Mouse (Mus musculus): ENCODE data around the gene Klhdc4.

Klhdc4 gene

DNA sequence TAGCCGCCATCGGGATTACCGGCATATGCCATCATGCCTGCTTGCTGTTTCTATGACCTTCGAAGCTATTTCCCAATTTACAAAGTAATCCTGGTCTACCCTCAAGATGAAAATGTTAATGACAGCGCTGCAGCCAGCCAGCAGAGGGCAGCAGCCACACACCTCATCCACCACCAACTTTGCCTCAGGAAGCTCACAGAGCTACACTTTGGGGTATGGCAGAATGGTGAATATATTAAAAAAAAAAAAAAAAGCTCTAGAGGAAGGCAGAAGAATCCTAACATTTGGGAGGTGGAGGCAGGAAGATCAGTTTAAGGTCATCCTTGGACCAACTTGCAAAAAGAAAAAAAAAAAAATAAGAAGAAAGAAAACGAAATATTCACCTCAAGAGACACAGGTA is 20.6 kb upstream of the Klhdc4 start:
- DNase-seq (ENCODE audit: low read depth, low spot score): peak; percentile 93

DNA sequence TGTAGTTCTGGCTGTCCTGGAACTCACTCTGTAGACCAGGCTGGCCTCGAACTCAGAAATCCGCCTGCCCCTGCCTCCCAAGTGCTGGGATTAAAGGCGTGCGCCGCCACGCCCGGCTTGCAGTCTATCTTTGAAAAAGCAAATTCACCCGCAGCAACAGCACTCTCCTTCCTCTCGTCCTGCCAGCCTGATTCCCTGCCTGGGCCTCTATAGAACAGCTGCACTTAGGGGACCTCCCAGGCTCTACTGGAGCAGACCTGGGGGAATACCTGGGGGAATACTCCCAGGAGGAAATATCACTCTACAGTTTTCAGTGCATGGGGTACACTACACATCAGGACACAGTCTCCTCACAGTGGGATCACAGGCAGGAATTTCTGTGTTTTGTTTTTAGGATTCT is 19.9 kb upstream of the Klhdc4 start:
- DNase-seq (ENCODE audit: low read depth, low spot score): no peak

DNA sequence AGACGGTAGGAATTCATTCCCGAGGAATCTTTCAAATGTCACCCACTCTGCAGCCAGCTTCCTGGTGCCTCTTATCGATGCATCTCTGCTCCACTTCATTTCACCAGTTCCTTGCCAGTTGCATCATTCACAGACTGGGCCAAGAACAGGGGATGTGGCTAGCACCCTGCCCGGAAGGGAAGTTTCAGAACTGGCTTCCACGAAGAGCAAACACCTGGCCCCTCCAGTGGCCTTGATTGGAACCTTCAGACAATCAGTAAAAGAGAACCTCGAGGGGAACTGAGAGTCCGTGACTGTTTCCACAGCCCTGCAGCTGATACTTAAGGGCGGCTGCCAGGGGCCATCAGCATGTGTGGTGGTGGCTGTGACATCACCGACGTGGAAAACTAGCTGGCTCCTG is 19.1 kb upstream of the Klhdc4 start:
- no peak for DNase-seq (ENCODE audit: low read depth, low spot score)

DNA sequence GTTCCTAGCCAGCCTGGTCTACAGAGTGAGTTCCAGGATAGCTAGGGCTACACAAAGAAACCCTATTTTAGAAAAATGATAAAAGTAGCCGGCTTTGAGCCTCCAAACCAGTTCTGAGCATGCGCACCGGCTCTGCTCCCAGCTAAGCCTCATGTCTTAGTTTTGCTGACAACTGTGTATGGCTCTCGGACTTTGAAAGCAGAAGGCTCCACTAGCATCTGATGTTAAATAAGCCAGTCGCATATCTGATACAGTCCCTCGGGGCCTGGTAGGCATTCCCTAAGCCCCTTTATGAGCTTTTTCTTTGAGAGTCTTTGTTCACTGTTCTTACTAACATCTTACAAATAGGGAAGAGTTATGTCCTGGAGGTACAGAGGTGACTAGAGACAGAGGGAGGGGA is 18.6 kb upstream of the Klhdc4 start:
- DNase-seq (ENCODE audit: low read depth, low spot score): no peak

DNA sequence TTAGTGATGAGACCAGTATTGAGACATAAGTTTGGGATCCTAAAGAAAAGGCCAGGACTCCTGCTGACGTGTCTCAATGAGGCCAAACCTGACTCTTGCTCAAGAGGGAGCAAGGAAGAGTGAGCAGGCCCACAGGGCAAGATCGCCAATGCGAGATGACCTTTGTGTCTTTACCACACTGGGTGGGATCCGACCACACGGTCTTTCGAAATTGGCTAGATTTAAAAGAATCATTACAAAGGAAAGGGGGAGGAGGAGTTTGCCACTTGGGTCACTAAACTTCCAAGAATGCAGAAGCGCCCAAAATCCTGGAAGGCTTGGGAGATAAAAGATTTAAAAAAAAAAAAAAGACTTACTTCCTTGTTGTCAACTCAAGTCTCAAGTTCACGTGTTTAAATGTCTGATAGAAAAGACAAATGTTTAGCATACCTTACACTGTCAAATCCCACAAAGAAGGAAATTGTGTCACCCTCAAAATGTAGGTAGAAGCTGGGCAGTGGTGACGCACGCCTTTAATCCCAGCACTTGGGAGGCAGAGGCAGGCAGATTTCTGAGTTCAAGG is 18.0 kb upstream of the Klhdc4 start:
- DNase-seq (ENCODE audit: low read depth, low spot score): no peak

DNA sequence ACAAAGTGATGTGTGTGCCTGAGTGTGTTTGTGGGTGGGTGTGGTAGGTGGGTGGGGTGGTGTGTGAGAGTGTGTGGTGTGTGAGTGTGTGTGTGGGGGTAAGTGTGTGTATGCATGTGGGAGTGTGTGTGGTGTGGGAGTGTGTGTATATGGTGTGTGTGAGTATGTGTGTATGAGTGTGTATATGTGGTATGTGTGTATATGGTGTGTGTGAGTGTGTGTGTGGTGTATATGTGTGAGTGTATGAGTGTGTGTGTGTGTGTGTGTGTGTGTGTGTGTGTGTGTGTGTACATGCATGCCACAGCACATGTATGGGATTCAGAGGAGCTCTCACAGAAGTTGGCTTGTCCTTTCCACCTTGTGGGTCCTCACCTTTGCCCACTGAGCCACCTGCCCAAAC is 17.4 kb upstream of the Klhdc4 start:
- no peak for DNase-seq (ENCODE audit: low read depth, low spot score)

DNA sequence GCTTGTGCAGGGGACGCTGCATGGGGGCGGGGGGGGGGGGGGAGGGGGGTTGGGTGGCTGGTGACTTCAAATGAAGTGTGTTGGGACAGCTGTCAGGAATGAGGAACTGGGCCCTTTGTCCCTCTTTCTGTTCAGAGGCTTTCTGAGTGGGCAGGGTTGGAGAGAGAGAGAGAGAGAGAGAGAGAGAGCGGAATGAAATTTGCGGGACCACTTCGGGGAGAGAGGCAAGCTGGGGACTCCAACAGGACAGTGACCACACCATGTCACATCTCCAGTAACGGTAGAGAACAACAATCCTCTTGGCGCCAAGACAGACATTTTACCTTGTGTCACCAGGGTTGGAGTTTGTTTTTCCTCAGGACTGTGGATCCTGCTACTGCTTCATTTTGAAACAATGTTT is 15.4 kb upstream of the Klhdc4 start:
- no peak for DNase-seq (ENCODE audit: low read depth, low spot score)

DNA sequence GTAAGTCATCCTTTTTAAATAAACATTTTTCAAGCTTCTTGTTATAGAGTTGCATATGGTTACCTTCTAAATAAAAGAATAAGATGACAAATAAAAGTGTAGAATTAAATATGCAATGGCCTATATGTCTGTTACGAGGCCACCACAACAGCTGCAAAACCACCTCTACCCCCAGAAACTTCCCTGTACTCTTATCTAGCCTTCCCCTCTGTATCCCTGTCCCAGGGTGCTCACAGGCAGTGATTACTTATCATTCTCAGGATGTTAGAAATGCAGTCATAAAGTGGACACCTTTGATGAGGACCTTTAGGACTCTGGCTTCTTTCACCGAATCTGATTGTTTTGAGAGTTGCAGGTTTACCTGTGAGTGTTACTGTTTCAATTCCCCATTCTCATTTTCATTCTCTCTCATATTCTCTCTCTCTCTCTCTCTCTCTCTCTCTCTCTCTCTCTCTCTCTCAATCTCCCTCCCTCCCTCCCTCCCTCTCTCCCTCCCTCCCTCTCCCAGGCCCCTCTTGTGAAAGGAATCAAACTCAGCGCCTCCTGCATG is 13.9 kb upstream of the Klhdc4 start:
- DNase-seq (ENCODE audit: low read depth, low spot score): no peak

DNA sequence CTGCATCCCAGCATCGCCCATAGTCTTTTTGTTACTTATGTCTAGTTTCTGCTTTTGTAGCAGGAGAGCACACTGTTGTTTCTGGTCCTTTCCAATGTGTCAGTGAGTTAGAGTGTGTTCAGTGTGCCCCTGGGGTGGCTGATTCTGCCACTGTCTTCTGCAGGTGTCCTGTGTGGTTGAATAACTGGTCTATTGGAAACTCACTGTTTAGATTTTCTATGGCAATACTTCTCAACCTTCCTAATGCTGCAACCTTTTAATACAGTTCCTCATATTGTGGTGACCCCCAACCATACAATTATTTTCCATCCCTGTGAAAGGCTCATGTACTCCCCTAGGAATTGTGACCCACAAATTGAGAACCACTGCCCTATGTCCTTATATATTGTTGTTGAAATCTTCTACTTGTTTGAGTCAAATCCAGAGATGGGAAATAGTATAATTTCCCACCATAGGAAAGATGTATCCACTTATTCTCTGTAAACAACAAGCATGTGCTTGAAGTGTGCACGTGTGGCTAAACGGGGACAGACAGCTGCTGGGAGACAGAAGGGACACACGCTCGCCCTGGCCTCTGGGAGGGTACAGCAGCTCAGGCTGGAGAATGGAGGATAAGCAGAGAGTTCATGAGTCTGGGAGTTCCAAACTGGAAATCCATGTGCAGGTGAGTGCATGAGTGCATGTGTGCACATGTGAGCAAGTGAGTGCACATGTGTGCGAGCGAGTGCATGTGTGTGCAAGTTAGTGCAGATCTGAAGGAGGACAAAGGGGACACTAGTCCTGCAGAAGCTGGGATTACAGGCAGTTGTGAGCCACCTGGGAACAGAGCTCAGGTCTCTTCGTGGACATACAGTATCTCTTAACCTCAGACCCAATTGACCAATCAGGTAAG is 12.9 kb upstream of the Klhdc4 start:
- DNase-seq (ENCODE audit: low read depth, low spot score): no peak

DNA sequence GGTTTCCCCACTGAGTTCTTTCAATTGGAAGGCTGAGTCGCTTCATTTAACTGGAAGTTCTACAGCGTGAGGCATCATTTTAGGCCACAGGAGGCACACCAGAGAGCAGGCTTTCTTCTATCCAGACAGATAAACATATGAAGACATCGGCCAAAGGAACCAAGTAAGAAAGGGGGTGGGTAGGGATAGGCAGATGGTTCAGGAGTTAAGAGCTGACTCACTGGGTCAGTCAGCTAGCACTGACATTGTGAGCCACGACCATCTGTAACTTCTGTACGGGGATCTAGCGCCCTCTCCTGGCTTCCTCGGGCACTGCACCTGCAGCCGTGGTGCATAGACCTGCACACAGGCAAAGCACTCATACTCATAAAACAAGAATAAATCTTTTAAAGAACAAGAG is 11.9 kb upstream of the Klhdc4 start:
- peak; percentile 90 for DNase-seq (ENCODE audit: low read depth, low spot score)

DNA sequence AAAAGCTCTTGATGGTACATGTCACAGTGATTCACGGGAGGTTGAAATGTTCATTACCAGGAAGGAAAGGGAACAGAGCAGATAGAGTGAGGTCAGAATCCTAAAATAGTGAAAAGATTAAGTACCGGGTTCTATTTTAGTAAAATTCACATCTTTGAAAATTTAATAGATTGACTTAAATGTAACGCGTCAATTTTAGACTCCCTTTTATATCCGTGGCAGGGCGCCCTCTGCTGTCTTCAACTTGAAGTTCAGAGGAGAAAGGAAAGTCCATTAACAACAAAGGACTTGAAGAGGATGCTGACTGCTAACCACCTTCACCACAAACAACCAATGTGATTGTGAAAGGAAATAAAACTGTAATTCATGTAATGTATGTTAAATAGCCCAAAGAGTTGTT is 3.1 kb upstream of the Klhdc4 start:
- peak; percentile 88 for DNase-seq (ENCODE audit: low read depth, low spot score)

DNA sequence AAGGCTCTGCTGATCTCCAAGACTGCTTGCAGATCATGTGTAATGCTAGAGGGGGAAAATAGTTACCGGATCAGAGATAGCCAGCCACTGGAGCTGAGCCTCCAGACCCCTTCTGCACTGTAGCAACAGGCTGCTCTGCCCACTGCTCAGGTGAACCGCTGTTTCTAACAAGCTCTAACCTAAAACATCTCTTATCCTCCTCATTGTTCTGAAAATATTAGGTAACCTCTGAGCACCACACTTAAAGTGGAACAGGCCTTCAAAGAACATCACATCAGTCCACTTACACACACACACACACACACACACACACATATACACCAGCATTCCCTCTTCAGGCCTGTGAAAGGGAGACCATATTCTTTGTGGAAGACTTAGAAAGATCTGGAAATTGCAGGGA is 2.7 kb upstream of the Klhdc4 start:
- no peak for DNase-seq (ENCODE audit: low read depth, low spot score)

DNA sequence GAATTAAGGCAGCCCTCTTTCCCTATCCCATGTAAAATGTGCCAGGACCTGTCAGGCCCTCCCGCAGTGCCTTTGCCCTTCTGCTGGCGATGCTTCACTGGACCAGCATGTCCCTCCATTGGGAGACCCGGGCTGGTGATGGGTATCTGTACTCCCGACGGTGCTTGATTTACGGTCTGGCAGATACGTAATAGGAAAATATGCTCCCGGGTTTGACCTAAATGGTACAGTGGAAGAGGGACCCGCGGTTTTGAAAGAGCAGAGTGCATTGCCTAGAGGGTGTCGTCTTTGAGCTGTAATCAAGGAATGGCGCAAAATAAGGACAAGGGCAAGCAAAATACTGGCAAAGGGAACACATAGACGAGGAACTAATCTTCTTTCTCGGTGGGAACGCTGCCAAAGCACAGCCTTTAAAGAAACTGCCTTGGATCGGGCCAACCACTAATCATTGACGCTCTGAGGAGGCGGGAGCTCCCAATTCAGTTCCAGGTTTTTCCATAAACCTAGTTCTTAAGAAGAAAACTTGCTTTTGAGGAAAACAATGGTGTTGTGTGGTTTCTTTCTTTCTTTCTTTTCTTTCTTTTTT is 501 bp upstream of the Klhdc4 start:
- no peak for DNase-seq (ENCODE audit: low read depth, low spot score)

DNA sequence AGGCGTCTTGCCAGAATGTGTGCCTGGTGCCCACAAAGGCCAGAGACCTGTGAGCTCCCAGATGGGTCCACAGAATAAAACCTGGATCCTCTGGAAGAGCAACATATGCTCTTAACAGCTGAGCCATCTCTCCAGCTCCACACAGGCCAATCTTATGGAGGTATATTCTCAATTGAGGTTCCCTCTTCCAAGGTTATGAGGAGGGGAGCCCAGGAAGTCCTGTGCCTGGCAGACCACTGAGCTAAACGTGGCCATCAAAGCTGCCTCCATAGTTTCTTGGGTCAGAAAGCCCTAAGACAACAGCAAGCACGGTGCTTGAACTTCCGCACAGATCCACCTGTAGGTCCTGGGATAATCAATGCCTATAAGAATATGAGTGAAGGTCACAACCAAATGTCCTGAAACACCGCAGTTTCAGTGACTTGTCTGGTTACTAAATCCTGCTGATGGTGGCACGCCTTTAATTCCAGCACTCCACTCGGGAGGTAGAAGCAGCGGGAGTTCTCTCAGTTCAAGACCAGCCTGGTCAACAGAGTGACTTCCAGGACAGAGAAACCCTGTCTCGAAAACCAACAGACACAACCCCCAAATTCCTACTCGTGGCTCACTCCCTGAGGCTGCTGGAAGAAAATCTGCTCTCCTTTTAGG is 869 bp downstream of the Klhdc4 start:
- no peak for DNase-seq (ENCODE audit: low read depth, low spot score)

DNA sequence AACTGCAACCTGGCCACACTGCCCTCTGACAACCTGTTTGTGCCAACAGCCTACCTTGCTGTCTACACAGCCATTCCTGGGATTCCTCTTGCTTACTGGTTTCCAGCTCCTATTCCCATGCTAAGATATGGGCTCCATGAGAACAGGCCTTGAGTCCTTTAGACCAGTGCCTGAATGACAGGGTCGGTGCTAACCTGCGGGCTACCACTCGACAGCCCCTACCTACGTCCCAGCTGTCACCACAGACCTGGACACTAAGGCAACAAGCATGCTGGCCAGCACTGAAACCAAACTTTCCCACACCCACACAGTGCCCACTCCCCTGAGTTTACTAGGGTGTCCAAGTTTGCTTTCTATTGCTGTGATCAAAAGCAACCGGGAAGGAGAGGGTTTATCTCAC is 1.6 kb downstream of the Klhdc4 start:
- no peak for DNase-seq (ENCODE audit: low read depth, low spot score)

DNA sequence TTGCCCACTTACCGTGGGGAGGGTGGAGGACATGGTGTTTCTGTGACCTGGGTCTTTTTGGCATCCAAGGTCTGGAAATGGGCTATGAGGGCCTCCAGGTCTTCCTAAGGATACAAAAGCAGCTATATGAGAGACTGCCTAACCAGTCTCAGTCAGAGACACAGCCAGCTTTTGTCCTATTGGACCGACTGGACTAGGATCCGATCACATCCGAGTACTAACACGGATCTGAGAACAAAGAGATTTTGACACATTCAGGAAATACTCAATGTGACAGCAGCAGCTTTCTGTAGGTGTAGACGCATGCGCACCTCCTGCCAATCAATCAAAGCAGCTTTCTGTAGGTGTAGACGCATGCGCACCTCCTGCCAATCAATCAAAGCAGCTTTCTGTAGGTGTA is 7.6 kb downstream of the Klhdc4 start:
- peak; percentile 50 for DNase-seq (ENCODE audit: low read depth, low spot score)

DNA sequence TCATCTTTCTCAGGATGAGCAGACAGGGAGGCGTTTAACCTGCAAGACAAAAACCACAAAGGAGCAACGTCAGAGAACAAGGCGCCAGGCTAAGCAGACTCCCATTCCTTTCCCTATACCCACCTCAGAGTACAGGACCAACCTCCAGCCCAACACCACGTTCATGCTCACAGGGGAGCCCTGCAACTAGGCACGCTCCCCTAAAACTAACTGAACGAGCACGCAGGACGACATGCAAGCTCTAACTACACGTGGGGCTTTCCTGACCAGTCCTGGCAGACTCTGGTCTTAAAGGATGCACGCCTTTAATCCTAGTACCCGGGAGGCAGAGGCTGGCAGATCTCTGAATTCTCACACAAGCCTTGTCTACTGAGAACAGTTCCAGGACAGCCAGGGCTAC is 8.0 kb downstream of the Klhdc4 start:
- no peak for DNase-seq (ENCODE audit: low read depth, low spot score)

DNA sequence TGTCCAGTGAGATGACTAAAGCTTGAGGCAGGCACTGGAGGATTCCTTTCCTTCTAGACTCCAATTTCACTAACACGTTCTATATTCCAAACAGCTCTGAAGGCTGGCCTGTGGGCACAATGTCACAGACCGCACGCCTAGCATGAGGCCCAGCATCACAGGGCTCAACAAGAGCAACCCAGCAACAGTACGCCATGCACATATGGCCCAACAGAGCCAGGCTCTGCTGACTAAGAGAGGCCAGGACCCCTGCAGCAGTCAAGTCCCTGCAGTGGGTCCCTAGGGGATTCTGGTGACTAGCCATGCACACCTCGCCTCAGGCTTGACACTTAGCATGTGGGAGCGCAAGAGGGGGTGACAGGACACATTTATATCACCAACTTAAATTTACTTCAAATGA is 8.5 kb downstream of the Klhdc4 start:
- DNase-seq (ENCODE audit: low read depth, low spot score): no peak

DNA sequence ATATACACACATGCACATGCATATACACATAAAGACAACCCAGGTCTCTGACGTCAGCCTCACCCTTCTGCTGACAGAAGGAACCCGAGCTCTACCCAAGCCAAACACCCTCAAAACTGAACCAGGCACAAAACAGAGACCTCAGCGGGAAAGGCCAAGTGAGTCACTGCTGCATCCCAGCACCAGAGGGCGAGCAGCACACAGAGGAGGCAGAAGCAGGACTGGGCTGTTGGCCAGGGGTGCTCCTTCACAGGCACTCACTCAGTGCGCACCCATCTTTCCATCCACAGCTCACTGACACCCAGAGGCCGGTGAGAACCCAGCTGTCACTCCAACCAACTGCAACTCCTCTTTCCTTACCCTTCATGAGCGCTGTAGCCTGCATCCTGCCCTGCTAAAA is 11.1 kb downstream of the Klhdc4 start:
- no peak for DNase-seq (ENCODE audit: low read depth, low spot score)

DNA sequence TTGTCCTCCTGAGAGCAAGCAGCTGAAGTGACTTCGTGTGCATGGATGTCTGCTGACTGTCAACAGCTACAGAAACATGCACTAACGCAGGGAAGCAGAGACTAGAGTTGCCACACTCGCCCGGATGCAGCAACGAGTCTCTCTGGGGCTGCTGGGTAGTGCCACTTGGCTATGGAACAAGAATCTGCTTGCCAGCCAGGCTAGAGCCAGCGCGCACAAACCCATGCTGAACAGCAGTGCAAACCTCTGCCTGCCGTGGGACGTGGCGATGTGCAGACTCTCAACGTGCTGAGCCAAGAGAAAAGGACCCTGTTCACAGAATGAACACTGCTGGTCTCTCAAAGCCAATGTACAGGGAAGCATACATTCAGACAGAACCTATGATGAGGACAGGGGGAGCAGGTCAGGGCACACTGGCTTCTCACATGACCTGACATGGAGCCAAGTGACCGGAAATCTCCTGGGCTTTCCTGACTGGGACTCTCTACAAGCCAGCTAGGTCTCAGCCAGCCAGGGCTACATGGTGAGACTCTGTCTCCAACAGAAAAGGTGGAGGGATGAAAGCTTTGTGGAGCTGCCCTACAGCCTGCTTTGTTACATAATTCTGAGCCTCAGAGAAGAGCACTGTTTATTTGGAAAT is 17.3 kb downstream of the Klhdc4 start:
- no peak for DNase-seq (ENCODE audit: low read depth, low spot score)

DNA sequence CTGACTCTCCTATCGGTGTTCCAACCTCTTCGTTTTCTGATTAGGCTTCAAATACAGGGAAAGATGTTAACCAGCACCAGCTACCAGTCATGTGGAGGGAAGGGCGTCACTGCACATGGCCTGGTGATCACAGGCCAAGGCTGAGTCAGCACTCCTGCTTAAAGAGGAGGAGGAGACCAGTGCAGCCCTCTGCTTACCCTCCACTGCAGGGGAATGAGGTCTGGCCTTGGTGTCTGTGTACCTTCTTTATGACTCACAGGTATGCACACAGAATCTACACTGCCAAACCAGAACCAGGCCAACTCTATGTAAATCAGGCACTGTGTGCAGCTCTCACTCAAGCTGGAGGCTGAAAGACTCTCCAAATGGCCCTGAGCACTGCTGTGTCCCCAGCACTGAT is 17.9 kb downstream of the Klhdc4 start:
- DNase-seq (ENCODE audit: low read depth, low spot score): no peak
